ENCODE assay signal across 21 mouse cellular contexts in genomic region chr3:38477936-38478335, GRCm38 (mm10). TPM values are rescaled to one million over a fixed set of nuclear protein-coding genes. Genes with fewer than 3 reads are reported as not detected.
DNase-seq lines count a peak whose midpoint lies in the region; ATAC-seq and TF ChIP-seq lines count a peak whose summit lies in the region.
"Had no signal": no experiment of that assay in that cellular context is flagged by ENCODE, and none has a peak within 500 bp of the region (broad histone marks: within the 10 kb centered on the region; RNA-seq: fewer than 3 reads in every experiment).

No protein-coding gene starts in this region.

- peaks cover 73% of the 10 kb centered on the region for H3K4me1 ChIP-seq in hindbrain, embryonic 12.5 days
- peaks cover 21% of the 10 kb centered on the region for H3K4me1 ChIP-seq in hindbrain, postnatal 0 days (ENCODE audit: insufficient read depth, low read length)
- peaks cover 77% of the 10 kb centered on the region for H3K4me1 ChIP-seq in neural tube, embryonic 12.5 days
- H3K4me1 ChIP-seq in forebrain, postnatal 0 days (ENCODE audit: insufficient read depth), result peaks cover 31% of the 10 kb centered on the region
- peaks cover 66% of the 10 kb centered on the region for H3K4me1 ChIP-seq in neural tube, embryonic 14.5 days (ENCODE audit: control insufficient read depth, insufficient read depth, low read length)
- peaks cover 26% of the 10 kb centered on the region for H3K4me1 ChIP-seq in kidney, embryonic 14.5 days (ENCODE audit: control insufficient read depth, insufficient read depth, low read length)

- no peaks in the 10 kb centered on the region for H3K9me3 ChIP-seq in hindbrain, embryonic 12.5 days (replicated peaks)
- no peaks in the 10 kb centered on the region for H3K9me3 ChIP-seq in hindbrain, postnatal 0 days (ENCODE audit: low read length)
- no peaks in the 10 kb centered on the region for H3K9me3 ChIP-seq in neural tube, embryonic 12.5 days
- H3K9me3 ChIP-seq in forebrain, postnatal 0 days (ENCODE audit: low read length), result no peaks in the 10 kb centered on the region
- no peaks in the 10 kb centered on the region for H3K9me3 ChIP-seq in neural tube, embryonic 14.5 days (ENCODE audit: control insufficient read depth, low read length)
- H3K9me3 ChIP-seq in kidney, embryonic 14.5 days (ENCODE audit: control insufficient read depth, low read length), result no peaks in the 10 kb centered on the region
- H3K9me3 ChIP-seq: G1E; liver, embryonic 13.5 days had no signal

- no peak overlapping the region for H3K9ac ChIP-seq in hindbrain, embryonic 12.5 days
- no peak overlapping the region for H3K9ac ChIP-seq in hindbrain, postnatal 0 days (replicated peaks; ENCODE audit: low read length)
- no peak overlapping the region for H3K9ac ChIP-seq in neural tube, embryonic 12.5 days
- H3K9ac ChIP-seq in forebrain, postnatal 0 days, result no peak overlapping the region
- no peak overlapping the region for H3K9ac ChIP-seq in neural tube, embryonic 14.5 days (replicated peaks; ENCODE audit: low read depth, low read length)
- H3K9ac ChIP-seq in kidney, embryonic 14.5 days (ENCODE audit: low read depth, low read length), result no peak overlapping the region
- H3K9ac ChIP-seq: liver, embryonic 13.5 days had no signal

- WGBS in hindbrain, embryonic 12.5 days, result 75% methylated on average over 1 of the region's 1 CpGs
- WGBS in hindbrain, postnatal 0 days, result 57% methylated on average over 1 of the region's 1 CpGs
- WGBS in neural tube, embryonic 12.5 days, result 77% methylated on average over 1 of the region's 1 CpGs
- WGBS in forebrain, postnatal 0 days, result 53% methylated on average over 1 of the region's 1 CpGs
- 76% methylated on average over 1 of the region's 1 CpGs for WGBS in neural tube, embryonic 14.5 days
- WGBS in kidney, embryonic 14.5 days, result 100% methylated on average over 1 of the region's 1 CpGs

- no peak for ATAC-seq in hindbrain, embryonic 12.5 days (ENCODE audit: low FRiP score)
- ATAC-seq in hindbrain, postnatal 0 days, result no peak
- ATAC-seq in neural tube, embryonic 12.5 days (ENCODE audit: low FRiP score, low read depth), result no peak
- ATAC-seq in forebrain, postnatal 0 days, result peak; percentile 72
- peak; percentile 26; the same call in 1 of the 2 replicates for ATAC-seq in neural tube, embryonic 14.5 days (ENCODE audit: low read depth)
- ATAC-seq in kidney, embryonic 14.5 days (ENCODE audit: low FRiP score, low TSS enrichment), result no peak
- ATAC-seq: intestine, postnatal 0 days; Patski had no signal

- peaks cover 18% of the 10 kb centered on the region for H3K36me3 ChIP-seq in hindbrain, embryonic 12.5 days
- H3K36me3 ChIP-seq in hindbrain, postnatal 0 days (ENCODE audit: insufficient read depth, low read length), result no peaks in the 10 kb centered on the region
- peaks cover 23% of the 10 kb centered on the region; the same call in 1 of the 2 replicates for H3K36me3 ChIP-seq in neural tube, embryonic 12.5 days
- no peaks in the 10 kb centered on the region; the same call in none of the 2 replicates for H3K36me3 ChIP-seq in forebrain, postnatal 0 days (ENCODE audit: insufficient read depth)
- 0 out of 2 replicates have a peak, but pooled peaks cover 4% of the 10 kb centered on the region for H3K36me3 ChIP-seq in neural tube, embryonic 14.5 days (ENCODE audit: control insufficient read depth, insufficient read depth, low read length)
- H3K36me3 ChIP-seq in kidney, embryonic 14.5 days (ENCODE audit: control insufficient read depth, insufficient read depth, low read length), result peaks cover 25% of the 10 kb centered on the region; the same call in 1 of the 2 replicates

- H3K27me3 ChIP-seq in hindbrain, embryonic 12.5 days, result no peaks in the 10 kb centered on the region
- H3K27me3 ChIP-seq in hindbrain, postnatal 0 days (ENCODE audit: insufficient read depth, low read length), result no peaks in the 10 kb centered on the region
- H3K27me3 ChIP-seq in neural tube, embryonic 12.5 days (replicated peaks), result no peaks in the 10 kb centered on the region
- no peaks in the 10 kb centered on the region for H3K27me3 ChIP-seq in forebrain, postnatal 0 days (ENCODE audit: insufficient read depth, low read length)
- H3K27me3 ChIP-seq in neural tube, embryonic 14.5 days (ENCODE audit: control insufficient read depth, insufficient read depth, low read length), result no peaks in the 10 kb centered on the region
- H3K27me3 ChIP-seq in kidney, embryonic 14.5 days (ENCODE audit: control insufficient read depth, insufficient read depth, low read length), result no peaks in the 10 kb centered on the region
- H3K27me3 ChIP-seq: CH12.LX; liver, embryonic 13.5 days; Patski had no signal

- no peak overlapping the region for H3K27ac ChIP-seq in hindbrain, embryonic 12.5 days
- H3K27ac ChIP-seq in hindbrain, postnatal 0 days, result no peak overlapping the region
- no peak overlapping the region for H3K27ac ChIP-seq in neural tube, embryonic 12.5 days
- 0 out of 2 replicates have a peak overlapping the region, but pooled peaks have one; percentile 35 for H3K27ac ChIP-seq in forebrain, postnatal 0 days (ENCODE audit: low read depth, low read length)
- no peak overlapping the region for H3K27ac ChIP-seq in neural tube, embryonic 14.5 days (ENCODE audit: low read depth, low read length)
- H3K27ac ChIP-seq in kidney, embryonic 14.5 days (ENCODE audit: low read depth, low read length), result no peak overlapping the region
- H3K27ac ChIP-seq: kidney, postnatal 0 days; left cerebral cortex, adult 2 months; liver, embryonic 13.5 days had no signal

- no peak for DNase-seq in hindbrain, postnatal 0 days (ENCODE audit: low spot score)
- DNase-seq in neural tube, embryonic 10.5 days (ENCODE audit: extremely low spot score, low spot score), result no peak
- DNase-seq in forebrain, postnatal 0 days, result peak; percentile 14
- DNase-seq in adrenal gland, postnatal 10 days, result no peak
- DNase-seq: B cell, adult 2 months; cerebellum, adult 11-12 months; cerebellum, postnatal 14 days; layer of hippocampus, adult 9-11 months; liver, embryonic 13.5 days; lung, adult 2 months; lung, postnatal 14 days had no signal

- H3K4me3 ChIP-seq in hindbrain, embryonic 12.5 days, result no peak overlapping the region
- no peak overlapping the region for H3K4me3 ChIP-seq in hindbrain, postnatal 0 days (ENCODE audit: low read length)
- H3K4me3 ChIP-seq in neural tube, embryonic 12.5 days, result no peak overlapping the region
- H3K4me3 ChIP-seq in forebrain, postnatal 0 days (ENCODE audit: low read depth, low read length), result no peak overlapping the region
- no peak overlapping the region for H3K4me3 ChIP-seq in neural tube, embryonic 14.5 days (ENCODE audit: low read depth, low read length)
- no peak overlapping the region for H3K4me3 ChIP-seq in kidney, embryonic 14.5 days (ENCODE audit: low read length)
- H3K4me3 ChIP-seq: left cerebral cortex, adult 2 months; liver, embryonic 13.5 days had no signal

- no peak for TF ChIP-seq CTCF in hindbrain, postnatal 0 days (IDR thresholded peaks at IDR 0.05; ENCODE audit: low read depth)
- no peak for TF ChIP-seq CTCF in forebrain, postnatal 0 days (IDR thresholded peaks at IDR 0.05; ENCODE audit: low read depth)

- H3K4me2 ChIP-seq in hindbrain, embryonic 12.5 days (replicated peaks), result peak overlapping the region; percentile 13; the same call in 1 of the 2 replicates
- H3K4me2 ChIP-seq in hindbrain, postnatal 0 days (ENCODE audit: low read depth, low read length), result no peak overlapping the region
- 0 out of 2 replicates have a peak overlapping the region, but pooled peaks have one; percentile 25 for H3K4me2 ChIP-seq in neural tube, embryonic 12.5 days (replicated peaks)
- no peak overlapping the region for H3K4me2 ChIP-seq in forebrain, postnatal 0 days (ENCODE audit: low read depth)
- H3K4me2 ChIP-seq in neural tube, embryonic 14.5 days (ENCODE audit: low read depth, low read length), result no peak overlapping the region; the same call in 1 of the 2 replicates
- H3K4me2 ChIP-seq in kidney, embryonic 14.5 days (replicated peaks; ENCODE audit: low read depth, low read length), result no peak overlapping the region
- H3K4me2 ChIP-seq: liver, embryonic 13.5 days had no signal

RNA-seq across cellular contexts. Expression of gene Ankrd50, which starts 6.7 kb away (rescaled TPM):
- 46.4 and 53.8 TPM in 2 replicates for polyA plus RNA-seq in hindbrain, embryonic 12.5 days (2016; fragmentation: Nextera tagmentation; extraction: Ambion mirVana)
- total RNA-seq in hindbrain, postnatal 0 days (2014; rRNA removed), result 65.3 and 70.6 TPM in 2 replicates
- 13.6 and 15.0 TPM in 2 replicates for polyA plus RNA-seq in hindbrain, postnatal 0 days (2015; fragmentation: Nextera tagmentation; extraction: Ambion mirVana)
- polyA plus RNA-seq in neural tube, embryonic 12.5 days (2016; fragmentation: Nextera tagmentation; extraction: Ambion mirVana), result 36.1 and 42.0 TPM in 2 replicates
- total RNA-seq in forebrain, postnatal 0 days (2014; rRNA removed), result 50.9 and 69.1 TPM in 2 replicates
- polyA plus RNA-seq in forebrain, postnatal 0 days (2015; fragmentation: Nextera tagmentation; extraction: Ambion mirVana), result 12.6 and 13.0 TPM in 2 replicates
- polyA plus RNA-seq in neural tube, embryonic 14.5 days (2014; fragmentation: Nextera tagmentation; extraction: Ambion mirVana), result 21.3 and 33.4 TPM in 2 replicates
- total RNA-seq in adrenal gland, postnatal 10 days (2021), result 10 to 100 TPM; 41.4 to 47.5 TPM
- polyA plus RNA-seq in kidney, embryonic 14.5 days (2014; fragmentation: Nextera tagmentation; extraction: Ambion mirVana), result 9.9 and 20.6 TPM in 2 replicates

Comparison
In these comparisons a context has a peak if more than half of its experiments do, and no peak if none do; other contexts are left out.
1. ATAC-seq: peak in forebrain, postnatal 0 days (single experiment) and neural tube, embryonic 14.5 days (single experiment); none in hindbrain, embryonic 12.5 days (single experiment), hindbrain, postnatal 0 days (single experiment), neural tube, embryonic 12.5 days (single experiment) and kidney, embryonic 14.5 days (single experiment).
2. H3K4me2 ChIP-seq: peak in hindbrain, embryonic 12.5 days (single experiment) and neural tube, embryonic 12.5 days (single experiment); none in hindbrain, postnatal 0 days (single experiment), forebrain, postnatal 0 days (single experiment), neural tube, embryonic 14.5 days (single experiment) and kidney, embryonic 14.5 days (single experiment).